Mouse (Mus musculus) lung, postnatal 25 days (tissue): ENCODE data around the gene Emc10.

Experiments used
- DNase-seq: peaks from one replicate; pipeline ENCODE4 v3.0.0; 2022; ENCODE audit warnings: low spot score

The Emc10 gene

GRCm38 (mm10) chr7:44463056-44463425 lies 33.3 kb downstream of the Emc10 start:
- no peak for DNase-seq

GRCm38 (mm10) chr7:44462218-44463055 lies 33.9 kb downstream of the Emc10 start:
- DNase-seq, result no peak

GRCm38 (mm10) chr7:44461503-44462217 lies 34.7 kb downstream of the Emc10 start:
- no peak for DNase-seq

DNA sequence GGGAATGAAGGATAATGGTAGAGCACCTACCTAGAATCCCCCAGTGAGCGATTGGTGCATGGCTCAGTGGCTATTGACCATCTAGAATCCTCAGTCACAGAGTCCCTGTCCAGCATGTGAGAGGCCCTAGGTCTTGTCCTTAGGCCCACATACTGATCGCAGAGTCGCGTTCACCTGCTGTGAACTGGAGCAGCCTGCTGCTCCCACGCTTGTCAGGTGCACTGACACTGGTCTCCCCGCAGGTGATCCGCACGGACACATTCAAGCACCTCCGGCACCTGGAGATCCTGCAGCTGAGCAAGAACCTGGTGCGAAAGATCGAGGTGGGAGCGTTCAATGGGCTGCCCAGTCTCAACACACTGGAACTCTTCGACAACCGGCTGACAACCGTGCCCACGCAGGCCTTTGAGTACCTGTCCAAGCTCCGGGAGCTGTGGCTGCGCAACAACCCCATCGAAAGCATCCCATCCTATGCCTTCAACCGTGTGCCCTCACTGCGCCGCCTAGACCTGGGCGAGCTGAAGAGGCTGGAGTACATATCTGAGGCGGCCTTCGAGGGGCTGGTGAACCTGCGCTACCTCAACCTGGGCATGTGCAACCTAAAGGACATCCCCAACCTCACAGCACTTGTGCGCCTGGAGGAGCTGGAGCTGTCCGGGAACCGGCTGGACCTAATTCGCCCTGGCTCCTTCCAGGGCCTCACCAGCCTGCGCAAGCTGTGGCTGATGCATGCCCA lies 35.4 kb downstream of the Emc10 start:
- no peak for DNase-seq

DNA sequence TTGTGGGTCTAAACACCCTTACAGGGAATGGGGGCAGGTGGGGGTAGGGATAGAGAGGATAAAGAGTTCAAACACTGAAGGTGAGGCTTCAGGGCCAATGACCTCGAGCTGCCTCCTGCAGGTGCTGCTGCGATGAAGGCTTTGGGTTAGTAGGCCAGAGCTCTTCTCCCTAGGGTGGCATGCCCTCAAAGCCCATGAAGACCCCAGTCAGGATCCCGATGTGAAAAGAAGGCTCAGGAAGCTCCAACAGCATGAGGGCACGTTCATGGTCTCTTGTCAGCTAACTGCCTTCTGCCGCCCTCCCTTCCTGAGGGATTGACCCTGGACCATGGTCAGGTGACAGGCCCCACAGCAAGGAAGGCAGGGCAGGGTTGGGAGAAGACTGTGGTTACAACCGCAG lies 36.3 kb downstream of the Emc10 start:
- no peak for DNase-seq

DNA sequence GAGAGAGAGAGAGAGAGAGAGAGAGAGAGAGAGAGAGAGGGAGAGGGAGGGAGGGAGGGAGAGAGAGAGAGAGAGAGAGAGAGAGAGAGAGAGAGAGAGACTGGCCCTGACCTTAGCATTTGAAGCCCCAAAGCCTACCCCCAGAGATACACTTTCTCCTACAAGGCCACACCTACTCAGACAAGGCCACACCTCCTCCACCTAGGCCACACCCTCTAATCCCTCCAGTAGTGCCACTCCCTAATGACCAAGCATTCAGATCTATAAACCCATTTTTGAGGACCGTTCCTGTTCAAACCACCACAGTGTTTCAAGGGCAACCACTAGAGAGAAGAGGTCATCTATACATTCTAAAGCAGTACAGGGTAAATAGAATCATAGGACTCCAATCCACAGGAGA lies 40.0 kb downstream of the Emc10 start:
- DNase-seq, result no peak

DNA sequence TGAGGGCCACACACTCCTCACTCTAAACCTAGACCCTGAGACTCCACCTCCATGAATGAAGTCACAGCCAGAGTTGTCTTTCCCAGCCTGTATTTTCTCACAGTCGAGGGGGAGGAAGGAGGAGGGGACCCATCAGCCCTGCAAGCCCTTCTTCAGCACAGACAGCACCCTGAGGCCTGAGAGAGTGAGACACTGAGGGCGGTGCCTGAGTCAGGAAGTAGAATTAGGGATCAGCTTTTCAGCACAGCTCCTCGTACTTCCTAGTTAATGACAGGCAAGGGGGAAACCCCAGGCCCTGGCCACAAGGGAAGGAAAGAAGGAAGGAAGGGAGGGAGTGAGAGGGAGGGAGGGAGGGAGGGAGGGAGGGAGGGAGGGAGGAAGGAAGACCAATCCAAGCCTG lies 43.1 kb downstream of the Emc10 start:
- DNase-seq, result no peak

DNA sequence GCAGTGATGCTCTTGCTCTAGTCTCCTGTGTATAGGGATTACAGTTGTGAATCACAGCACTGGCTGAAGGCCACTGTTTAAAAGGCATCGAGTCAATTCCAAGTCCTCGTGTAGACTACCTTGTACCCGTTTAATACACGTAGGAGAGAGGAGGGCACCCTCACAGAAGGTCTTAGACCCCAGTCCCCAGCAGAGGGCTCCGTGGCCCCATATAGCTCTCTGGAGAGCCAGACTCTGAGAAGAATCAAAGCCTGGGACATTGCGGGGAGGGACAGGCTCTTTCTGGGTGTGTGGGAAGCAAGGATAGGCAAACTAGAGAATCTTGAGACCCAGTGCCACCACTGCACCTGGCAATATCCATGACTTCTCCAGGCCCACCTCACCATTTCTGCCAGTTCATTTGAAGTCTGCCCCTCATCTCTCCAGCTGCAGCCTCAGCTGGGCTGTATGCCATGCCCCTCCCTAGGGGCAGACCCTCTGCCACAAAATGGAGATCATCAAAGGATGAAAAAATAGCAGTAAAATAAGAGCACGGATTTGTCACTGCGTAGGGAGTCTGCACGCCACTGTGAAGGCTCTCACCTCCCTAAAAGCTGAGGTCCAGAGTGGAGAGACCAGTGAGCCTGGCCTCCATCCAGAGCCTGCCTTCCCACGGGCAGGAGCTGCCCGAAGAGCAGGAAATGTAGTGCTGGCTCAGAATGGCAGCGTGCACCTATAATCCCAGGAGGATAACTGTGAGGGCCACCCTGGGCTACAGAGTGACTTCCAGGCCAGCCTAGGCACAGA lies 50.1 kb downstream of the Emc10 start:
- no peak for DNase-seq

GRCm38 (mm10) chr7:44445528-44445923 lies 50.8 kb downstream of the Emc10 start:
- no peak for DNase-seq

DNA sequence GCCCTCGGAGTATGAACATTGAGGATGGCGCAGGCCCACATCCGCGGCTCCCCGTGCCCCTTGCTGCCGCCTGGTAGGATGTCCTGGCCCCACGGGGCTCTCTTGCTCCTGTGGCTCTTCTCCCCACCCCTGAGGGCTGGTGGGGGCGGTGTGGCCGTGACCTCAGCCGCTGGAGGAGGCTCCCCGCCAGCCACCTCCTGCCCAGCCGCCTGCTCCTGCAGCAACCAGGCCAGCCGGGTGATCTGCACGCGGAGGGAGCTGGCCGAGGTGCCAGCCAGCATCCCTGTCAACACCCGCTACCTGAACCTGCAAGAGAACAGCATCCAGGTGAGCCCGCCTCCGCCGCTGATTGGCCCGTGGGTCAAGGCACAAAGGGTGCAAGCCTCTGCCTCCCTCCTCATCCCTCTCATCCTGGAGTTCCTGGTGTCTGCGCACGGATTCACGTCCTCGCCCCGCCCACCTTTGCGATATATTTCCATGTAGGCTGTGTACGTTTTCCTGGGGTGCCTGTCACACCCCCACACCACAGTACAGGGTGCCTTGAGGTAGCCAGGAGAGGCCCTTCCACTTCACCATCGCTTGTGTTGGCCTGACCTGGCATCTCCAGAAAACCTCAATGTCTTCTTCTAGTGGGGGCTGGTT lies 51.3 kb downstream of the Emc10 start:
- DNase-seq, result no peak

DNA sequence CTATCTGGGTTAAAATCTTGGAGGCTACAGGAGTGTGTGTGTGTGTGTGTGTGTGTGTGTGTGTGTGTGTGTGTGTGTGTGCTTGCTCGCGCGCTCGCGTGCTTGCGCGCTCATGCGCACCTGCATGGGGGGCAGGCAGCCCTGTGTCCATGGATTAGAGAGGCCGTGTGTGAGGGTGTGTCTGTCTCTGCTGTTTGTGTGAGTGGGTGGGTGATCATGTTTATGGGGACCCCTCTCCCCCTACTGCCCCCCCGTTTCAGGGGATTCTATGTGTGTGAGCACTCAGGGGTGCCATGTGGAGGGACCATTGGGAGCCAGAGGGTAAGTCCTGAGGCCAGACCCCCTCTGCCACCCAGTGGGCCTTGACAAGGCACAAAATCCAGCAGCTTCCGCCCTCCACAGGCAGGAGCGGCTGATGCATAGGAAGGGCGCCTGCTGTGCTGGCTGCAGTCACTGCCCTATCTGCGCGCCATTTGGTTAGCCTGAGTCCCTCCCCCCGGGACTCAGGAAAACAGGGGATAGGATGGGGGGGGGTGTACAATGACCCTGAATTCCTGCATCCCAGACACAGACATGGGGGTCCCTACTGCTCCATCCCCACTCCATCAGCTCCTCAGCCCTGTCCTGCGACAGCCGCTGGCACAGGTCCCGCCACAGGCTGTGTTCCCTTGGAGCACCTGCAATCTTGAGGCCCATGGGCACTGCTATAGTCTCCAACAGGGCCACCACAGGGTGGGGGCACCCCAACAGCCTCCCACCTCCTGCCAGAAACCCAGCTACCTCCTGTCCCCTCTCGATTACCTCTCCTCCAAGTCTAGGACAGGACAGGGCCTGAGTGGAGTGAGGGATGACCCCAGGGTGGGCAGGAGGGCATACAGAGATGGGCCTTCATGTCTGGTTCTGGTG lies 52.8 kb downstream of the Emc10 start:
- DNase-seq, result no peak

GRCm38 (mm10) chr7:44442407-44442821 lies 53.9 kb downstream of the Emc10 start:
- no peak for DNase-seq

- DNase-seq, result no peak
Observed at GRCm38 (mm10) chr7:44441648-44442109, 54.6 kb downstream of the Emc10 start.

- no peak for DNase-seq
Observed at GRCm38 (mm10) chr7:44441180-44441579, 55.1 kb downstream of the Emc10 start.

DNA sequence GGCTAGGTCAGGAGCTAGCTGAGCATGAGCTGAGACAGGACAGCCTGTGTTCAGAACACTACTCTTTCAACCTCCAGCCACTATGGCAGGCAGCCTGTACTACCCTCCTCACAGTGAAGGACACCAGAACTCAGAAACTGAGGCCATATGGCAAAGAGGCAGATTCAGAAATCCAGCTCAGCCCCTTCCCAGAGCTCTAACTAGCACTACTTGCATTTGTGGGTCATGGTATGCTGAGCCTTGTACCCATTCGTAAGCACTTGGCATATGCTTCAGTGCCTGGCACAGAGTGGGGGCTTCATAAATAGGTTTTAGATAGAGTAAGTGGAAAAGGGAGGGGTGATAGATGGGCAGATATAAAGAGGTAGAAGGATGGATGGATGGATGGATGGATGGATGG lies 55.9 kb downstream of the Emc10 start:
- DNase-seq, result no peak
